Mouse (Mus musculus) left cerebral cortex, postnatal 10 days (tissue): ENCODE measurements at regions not wholly inside any gene's neighbourhood (a gene's known extent, or its start where the extent isn't known, plus 50 kb on each side); places are given as distances from the start of the nearest gene placed in this dataset.
"Not testable (repeated sequence)": the region's sequence is repeated elsewhere in the genome, so short reads cannot be mapped to it uniquely, and the experiment has no call there.

Experiments used
- DNase-seq, 2 experiments: peaks; one replicate each; pipeline ENCODE4 v3.0.0; 2021 to 2022; ENCODE audit warnings: low spot score in 2 of 2, mixed read lengths in 1 of 2; ENCODE audit errors: extremely low spot score in 1 of 2
- intact Hi-C: fragments of 180-260 bp; cut with DNase I; formaldehyde crosslinking; loops from one replicate; pipeline ENCODE4 v1.15.1; 2025

GRCm38 (mm10) chr3:39840946-39841345 is 690.1 kb upstream of the Intu start:
- DNase-seq, result no peak
- intact Hi-C loops, result loop anchor here (10.0 kb wide), 1 partner anchor 274 kb away; no protein-coding TSS in a partner anchor

GRCm38 (mm10) chr3:39845123-39845522 is 686.0 kb upstream of the Intu start:
- intact Hi-C loops, result loop anchor here (10.0 kb wide), 1 partner anchor 270 kb away; no protein-coding TSS in a partner anchor
- DNase-seq, result no peak

GRCm38 (mm10) chr3:39848829-39849228 is 682.3 kb upstream of the Intu start:
- intact Hi-C loops, result loop anchor here (10.0 kb wide), 1 partner anchor 266 kb away; no protein-coding TSS in a partner anchor
- DNase-seq, result no peak

- intact Hi-C loops, result no loop called here
- no peak for DNase-seq
Observed at GRCm38 (mm10) chr3:39857214-39857839, 673.8 kb upstream of the Intu start.

- DNase-seq, intact Hi-C loops: not testable (repeated sequence)
Observed at GRCm38 (mm10) chr3:39876046-39876445, 655.0 kb upstream of the Intu start.

GRCm38 (mm10) chr3:39884370-39884769 is 646.7 kb upstream of the Intu start:
- intact Hi-C loops, result no loop called here
- no peak for DNase-seq

GRCm38 (mm10) chr3:39888376-39888775 is 642.7 kb upstream of the Intu start:
- DNase-seq, result no peak
- intact Hi-C loops, result no loop called here

- intact Hi-C loops, result no loop called here
- no peak for DNase-seq
Observed at GRCm38 (mm10) chr3:39889222-39889621, 641.9 kb upstream of the Intu start.

- intact Hi-C loops, result no loop called here
- DNase-seq, result no peak
Observed at GRCm38 (mm10) chr3:39898961-39899360, 632.1 kb upstream of the Intu start.

- no peak for DNase-seq
- intact Hi-C loops, result no loop called here
Observed at GRCm38 (mm10) chr3:39900207-39900606, 630.9 kb upstream of the Intu start.

GRCm38 (mm10) chr3:39904377-39904776 is 626.7 kb upstream of the Intu start:
- intact Hi-C loops, result no loop called here
- no peak for DNase-seq

- intact Hi-C loops, result no loop called here
- DNase-seq, result peak in 1 of 2 experiments; percentile 16
Observed at GRCm38 (mm10) chr3:39908676-39909362, 622.3 kb upstream of the Intu start.

- intact Hi-C loops, result no loop called here
Observed at GRCm38 (mm10) chr3:39909642-39910041, 621.4 kb upstream of the Intu start.

GRCm38 (mm10) chr3:39918601-39919000 is 612.5 kb upstream of the Intu start:
- DNase-seq, result no peak
- intact Hi-C loops, result no loop called here

More at GRCm38 (mm10) chr3:39909642-39910041, 621.4 kb upstream of the Intu start:
- no peak for DNase-seq

GRCm38 (mm10) chr3:39925436-39925835 is 605.6 kb upstream of the Intu start:
- DNase-seq, result no peak
- intact Hi-C loops, result no loop called here

- no peak for DNase-seq
- intact Hi-C loops, result no loop called here
Observed at GRCm38 (mm10) chr3:39928421-39928820, 602.7 kb upstream of the Intu start.

- intact Hi-C loops, result no loop called here
- DNase-seq, result no peak
Observed at GRCm38 (mm10) chr3:39933372-39933771, 597.7 kb upstream of the Intu start.

- no peak for DNase-seq
Observed at GRCm38 (mm10) chr3:39937719-39938278, 593.3 kb upstream of the Intu start.

GRCm38 (mm10) chr3:39944581-39944980 is 586.5 kb upstream of the Intu start:
- intact Hi-C loops, result no loop called here
- no peak for DNase-seq

More at GRCm38 (mm10) chr3:39937719-39938278, 593.3 kb upstream of the Intu start:
- intact Hi-C loops, result no loop called here

GRCm38 (mm10) chr3:39952103-39952502 is 579.0 kb upstream of the Intu start:
- intact Hi-C loops, result no loop called here
- DNase-seq, result no peak
